Mouse (Mus musculus) kidney, embryonic 14.5 days (tissue): ENCODE results near the gene Gsn. TPM values are rescaled to one million over a fixed set of nuclear protein-coding genes. Genes with fewer than 3 reads are reported as not detected.

Experiments
- ATAC-seq: fragments of 200-750 bp; cut with Nextera tagmentation; 2 replicates; pipeline ENCODE4 v1.8.0; 2017; ENCODE audit warnings: moderate number of reproducible peaks, mild to moderate bottlenecking, moderate TSS enrichment, moderate library complexity; ENCODE audit not compliant: low FRiP score, low TSS enrichment
- H3K27ac ChIP-seq: fragments of 300-500 bp; sonication (generic); 2 replicates; pipeline ENCODE4 v1.5.1; 2014; ENCODE audit warnings: low read depth, mild to moderate bottlenecking, low read length, moderate library complexity, mixed read lengths
- H3K27me3 ChIP-seq: fragments of 300-500 bp; sonication (generic); 2 replicates; pipeline ENCODE4 v1.6.1; 2014; ENCODE audit warnings: mild to moderate bottlenecking, low read length; ENCODE audit not compliant: control insufficient read depth, insufficient read depth
- H3K36me3 ChIP-seq: fragments of 300-500 bp; sonication (generic); 2 replicates; pipeline ENCODE4 v1.6.1; 2014; ENCODE audit warnings: low read length, mixed read lengths; ENCODE audit not compliant: control insufficient read depth, insufficient read depth
- H3K4me1 ChIP-seq: fragments of 300-500 bp; sonication (generic); 2 replicates; pipeline ENCODE4 v1.6.1; 2014; ENCODE audit warnings: low read length, mixed read lengths; ENCODE audit not compliant: control insufficient read depth, insufficient read depth
- H3K4me2 ChIP-seq: fragments of 300-500 bp; sonication (generic); replicated peaks from 2 replicates; pipeline ENCODE4 v1.6.1; 2014; ENCODE audit warnings: low read depth, mild to moderate bottlenecking, low read length
- H3K4me3 ChIP-seq: fragments of 300-500 bp; sonication (generic); 2 replicates; pipeline ENCODE4 v1.5.1; 2014; ENCODE audit warnings: mild to moderate bottlenecking, low read length
- H3K9ac ChIP-seq: fragments of 300-500 bp; sonication (generic); 2 replicates; pipeline ENCODE4 v1.6.1; 2014; ENCODE audit warnings: low read depth, mild to moderate bottlenecking, low read length, moderate library complexity
- H3K9me3 ChIP-seq: fragments of 300-500 bp; sonication (generic); 2 replicates; pipeline ENCODE4 v1.6.1; 2016; ENCODE audit warnings: low read length; ENCODE audit not compliant: control insufficient read depth
- WGBS: fragments of 180-500 bp; shearing (Covaris S2); extraction: QIAGEN DNeasy Blood & Tissue Kit; methylation state at CpG from one replicate; pipeline ENCODE4 v1.1.7; 2014; 5-methylcytosine and 5-hydroxymethylcytosine counted together
- polyA plus RNA-seq: library from polyadenylated mRNA; unstranded; fragments of >200 nt; fragmentation: Nextera tagmentation; extraction: Ambion mirVana; gene quantifications from 2 replicates; pipeline ENCODE4 v1.2.1, GENCODE M21; 2014

Gene Gsn
- polyA plus RNA-seq, 1 experiment from 2014 or later: 84.2 TPM

GRCm38 (mm10) chr2:35258590-35258989, 2.4 kb downstream of the Gsn start:
- H3K9me3 ChIP-seq: no peaks in the 10 kb centered on the region
- no peaks in the 10 kb centered on the region for H3K27me3 ChIP-seq
- no peak overlapping the region for H3K4me2 ChIP-seq
- H3K4me3 ChIP-seq: no peak overlapping the region
- ATAC-seq: no peak
- H3K27ac ChIP-seq: no peak overlapping the region
- H3K4me1 ChIP-seq: peaks cover 14% of the 10 kb centered on the region
- H3K9ac ChIP-seq: no peak overlapping the region
- no peaks in the 10 kb centered on the region for H3K36me3 ChIP-seq
- WGBS: 74% methylated on average over 4 of the region's 4 CpGs

- H3K9ac ChIP-seq: no peak overlapping the region
- H3K27ac ChIP-seq: peak overlapping the region; percentile 53; the same call in 1 of the 2 replicates
Measured at GRCm38 (mm10) chr2:35259338-35260080, 3.3 kb downstream of the Gsn start.

GRCm38 (mm10) chr2:35260291-35260690, 4.1 kb downstream of the Gsn start:
- H3K36me3 ChIP-seq: no peaks in the 10 kb centered on the region
- no peak overlapping the region for H3K27ac ChIP-seq
- no peak overlapping the region for H3K4me3 ChIP-seq
- no peak for ATAC-seq
- H3K4me1 ChIP-seq: peaks cover 14% of the 10 kb centered on the region
- H3K9ac ChIP-seq: no peak overlapping the region
- no peak overlapping the region for H3K4me2 ChIP-seq
- whole genome bisulfite sequencing: 52% methylated on average over 1 of the region's 1 CpGs
- no peaks in the 10 kb centered on the region for H3K9me3 ChIP-seq
- no peaks in the 10 kb centered on the region for H3K27me3 ChIP-seq

More at GRCm38 (mm10) chr2:35259338-35260080, 3.3 kb downstream of the Gsn start:
- Histone ChIP-seq H3K9me3 (no peaks in the 10 kb centered on the region), H3K27me3 (no peaks in the 10 kb centered on the region), H3K4me2 (peak overlapping the region; percentile 18; the same call in 1 of the 2 replicates), H3K36me3 (no peaks in the 10 kb centered on the region), H3K4me1 (peaks cover 14% of the 10 kb centered on the region), H3K4me3 (no peak overlapping the region)
- ATAC-seq: 0 out of 2 replicates have a peak, but pooled peaks have one; percentile 8
- WGBS: 25% methylated on average over 13 of the region's 13 CpGs

- ATAC-seq: no peak
- peaks cover 13% of the 10 kb centered on the region for H3K4me1 ChIP-seq
- 89% methylated on average over 1 of the region's 1 CpGs for WGBS
Measured at GRCm38 (mm10) chr2:35264095-35264494, 7.9 kb downstream of the Gsn start.

GRCm38 (mm10) chr2:35265296-35265695, 9.1 kb downstream of the Gsn start:
- Histone ChIP-seq H3K9me3 (no peaks in the 10 kb centered on the region), H3K9ac (no peak overlapping the region), H3K4me2 (no peak overlapping the region), H3K4me1 (peaks cover 14% of the 10 kb centered on the region; the same call in 1 of the 2 replicates), H3K27ac (0 out of 2 replicates have a peak overlapping the region, but pooled peaks have one; percentile 12), H3K36me3 (no peaks in the 10 kb centered on the region), H3K4me3 (no peak overlapping the region), H3K27me3 (no peaks in the 10 kb centered on the region)
- peak; percentile 44 for ATAC-seq
- 47% methylated on average over 8 of the region's 8 CpGs for WGBS

More at GRCm38 (mm10) chr2:35264095-35264494, 7.9 kb downstream of the Gsn start:
- H3K36me3 ChIP-seq: no peaks in the 10 kb centered on the region
- H3K4me2 ChIP-seq: no peak overlapping the region
- no peak overlapping the region for H3K27ac ChIP-seq
- no peak overlapping the region for H3K4me3 ChIP-seq
- no peaks in the 10 kb centered on the region for H3K9me3 ChIP-seq
- no peak overlapping the region for H3K9ac ChIP-seq
- H3K27me3 ChIP-seq: no peaks in the 10 kb centered on the region

- H3K9me3 ChIP-seq: no peaks in the 10 kb centered on the region
- WGBS: 84% methylated on average over 8 of the region's 8 CpGs
- H3K27ac ChIP-seq: no peak overlapping the region
- H3K36me3 ChIP-seq: no peaks in the 10 kb centered on the region
- no peak overlapping the region for H3K4me3 ChIP-seq
- no peak for ATAC-seq
- H3K4me2 ChIP-seq: no peak overlapping the region
- peaks cover 14% of the 10 kb centered on the region; the same call in 1 of the 2 replicates for H3K4me1 ChIP-seq
- H3K27me3 ChIP-seq: no peaks in the 10 kb centered on the region
- H3K9ac ChIP-seq: no peak overlapping the region
Measured at GRCm38 (mm10) chr2:35265775-35266174, 9.6 kb downstream of the Gsn start.

- no peak for ATAC-seq
- no peak overlapping the region for H3K4me2 ChIP-seq
Measured at GRCm38 (mm10) chr2:35266251-35266905, 10.2 kb downstream of the Gsn start.

GRCm38 (mm10) chr2:35267156-35267875, 11.1 kb downstream of the Gsn start:
- no peak overlapping the region for H3K4me3 ChIP-seq
- H3K4me2 ChIP-seq: no peak overlapping the region
- peaks cover 18% of the 10 kb centered on the region for H3K4me1 ChIP-seq
- ATAC-seq: peak; percentile 13; the same call in 1 of the 2 replicates
- 67% methylated on average over 13 of the region's 13 CpGs for WGBS
- H3K9ac ChIP-seq: no peak overlapping the region
- peak overlapping the region; percentile 48; the same call in 1 of the 2 replicates for H3K27ac ChIP-seq
- no peaks in the 10 kb centered on the region for H3K9me3 ChIP-seq
- no peaks in the 10 kb centered on the region for H3K36me3 ChIP-seq
- no peaks in the 10 kb centered on the region for H3K27me3 ChIP-seq

More at GRCm38 (mm10) chr2:35266251-35266905, 10.2 kb downstream of the Gsn start:
- Histone ChIP-seq H3K9me3 (no peaks in the 10 kb centered on the region), H3K9ac (no peak overlapping the region), H3K27me3 (no peaks in the 10 kb centered on the region), H3K27ac (no peak overlapping the region), H3K36me3 (no peaks in the 10 kb centered on the region), H3K4me1 (peaks cover 14% of the 10 kb centered on the region; the same call in 1 of the 2 replicates), H3K4me3 (no peak overlapping the region)
- WGBS: 77% methylated on average over 9 of the region's 9 CpGs
